Mouse (Mus musculus) olfactory bulb, adult 2 months (tissue): ENCODE results near the gene Cyp1b1.

ENCODE experiments used
- CTCF ChIP-seq: fragments of 200-500 bp; IDR thresholded peaks from 2 replicates; pipeline ENCODE4 v1.5.1; 2012; ENCODE audit warnings: low read depth, mild to moderate bottlenecking, low read length, moderate library complexity; ENCODE audit not compliant: insufficient read depth
- POLR2A ChIP-seq: fragments of 200-500 bp; IDR thresholded peaks from 2 replicates; pipeline ENCODE4 v1.6.1; 2012; ENCODE audit warnings: mild to moderate bottlenecking, low read depth, low read length, moderate library complexity; ENCODE audit not compliant: insufficient read depth

DNA sequence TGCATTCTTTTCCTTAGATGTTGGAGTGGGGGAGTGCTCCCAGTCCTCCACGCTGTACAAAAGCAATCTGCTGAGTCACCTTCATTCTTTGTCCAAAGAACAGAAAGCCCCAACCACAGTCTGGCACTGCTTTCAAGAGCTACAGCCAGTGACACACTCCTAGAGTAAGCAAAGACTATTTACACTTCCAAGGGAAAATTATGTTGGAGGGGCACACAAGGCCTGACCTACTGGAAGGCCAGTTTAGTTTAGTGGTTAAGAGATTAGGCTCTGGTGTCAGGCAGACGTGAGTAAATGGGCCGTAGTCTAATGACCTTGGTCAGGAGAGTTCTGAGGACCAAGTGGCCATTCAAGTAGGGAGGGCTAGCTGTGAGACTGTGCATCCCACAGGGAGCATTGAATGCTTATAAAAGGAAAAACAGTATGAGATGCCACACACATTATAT lies 31.3 kb upstream of the Cyp1b1 start:
- TF ChIP-seq CTCF (no peak), POLR2A (no peak)
